Mouse (Mus musculus): ENCODE data around the gene Socs4. TPM values are rescaled to one million over a fixed set of nuclear protein-coding genes. Genes with fewer than 3 reads are reported as not detected.

The Socs4 gene
- polyA plus RNA-seq (2015; fragmentation: Nextera tagmentation; extraction: Ambion mirVana), result 3.7 TPM in 2 replicates

DNA sequence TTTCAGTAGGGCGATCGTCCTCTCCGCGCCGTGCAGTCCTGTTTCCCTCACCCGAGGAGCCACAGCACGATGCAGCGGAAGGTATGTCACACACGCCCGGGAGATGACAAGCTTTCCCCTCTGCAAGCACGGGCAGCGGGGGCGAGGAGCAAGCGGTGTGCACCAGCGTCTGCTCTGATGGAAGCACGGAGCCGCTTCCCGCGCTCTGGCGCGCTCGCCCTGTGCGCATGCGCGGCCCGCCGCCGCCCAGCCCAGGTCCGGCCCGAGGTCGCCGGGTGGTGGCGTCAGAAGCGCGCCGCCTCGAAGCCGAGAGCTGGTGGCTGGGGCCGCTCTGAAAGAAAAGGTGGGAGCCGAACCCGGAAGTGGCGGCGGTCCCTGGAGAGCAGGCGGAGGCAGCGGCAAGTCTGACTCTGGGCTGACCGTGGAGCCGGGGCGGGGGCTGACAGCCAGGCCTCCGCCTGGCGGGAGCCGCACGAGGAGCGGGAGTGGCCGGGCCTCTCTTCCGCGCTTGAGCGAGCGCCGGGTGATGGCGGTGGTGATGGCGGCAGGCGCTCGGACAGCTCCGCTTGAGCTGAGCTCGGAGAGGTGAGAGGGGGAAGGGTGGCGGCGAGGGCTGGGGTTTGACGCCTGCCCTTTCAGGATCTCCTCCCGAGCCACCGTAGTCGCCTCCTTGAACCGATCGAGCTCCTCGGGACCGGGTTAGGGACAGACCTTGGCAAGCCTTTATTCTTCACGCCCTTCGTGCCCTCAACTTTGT, at the start of gene Socs4, which contains the start of gene Wdhd1:
Socs4 (plus strand) TSS at position 295 of the 757 bp plus-strand sequence.
Wdhd1 (minus strand) TSS at position 221 of the 757 bp plus-strand sequence.
- Histone ChIP-seq H3K9me3 (no peaks in the 10 kb centered on the region), H3K4me2 (peak within 1 kb of the TSS; percentile 72), H3K4me3 (peak within 1 kb of the TSS; percentile 93), H3K4me1 (peaks cover 13% of the 10 kb centered on the region), H3K27ac (peak within 1 kb of the TSS; percentile 91), H3K27me3 (no peaks in the 10 kb centered on the region), H3K36me3 (peaks cover 11% of the 10 kb centered on the region), H3K9ac (peak within 1 kb of the TSS; percentile 92)
- ATAC-seq (ENCODE audit: insufficient number of reproducible peaks, insufficient read depth, low FRiP score, low TSS enrichment, low read depth), result peak; percentile 96
- WGBS, result under 1% methylated on average over 76 of the region's 77 CpGs

DNA sequence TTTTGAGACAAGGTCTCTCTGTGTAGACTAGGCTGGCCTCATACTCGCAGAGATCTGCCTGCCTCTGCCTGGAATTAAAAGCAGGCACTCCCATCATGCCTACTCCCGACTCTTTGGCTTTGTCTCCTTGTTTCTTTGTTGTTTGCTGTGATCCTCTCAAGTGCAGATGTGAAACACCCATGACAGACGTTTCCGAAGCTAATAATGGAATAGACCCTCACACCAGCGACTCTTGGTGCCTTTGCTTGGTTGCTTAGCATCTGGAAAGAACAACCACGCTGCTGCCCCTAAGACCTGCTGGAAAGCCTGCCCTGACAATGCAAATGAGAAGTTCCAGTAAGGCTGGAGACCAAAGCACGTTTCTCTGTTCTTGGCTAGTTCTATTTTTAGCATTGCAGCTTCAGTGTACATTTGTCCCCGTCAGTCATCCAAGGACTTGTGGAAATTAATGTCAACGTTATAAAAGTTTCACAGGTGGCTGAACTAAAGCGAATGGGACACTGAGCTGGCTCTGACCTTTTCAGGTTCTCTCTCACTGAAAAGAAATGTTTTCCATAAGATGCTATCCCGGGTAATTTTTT, 46.8 kb upstream of the Socs4 start:
- Histone ChIP-seq H3K4me3 (no peak overlapping the region), H3K4me2 (no peak overlapping the region), H3K9me3 (no peaks in the 10 kb centered on the region), H3K9ac (no peak overlapping the region), H3K27me3 (no peaks in the 10 kb centered on the region), H3K4me1 (no peaks in the 10 kb centered on the region), H3K27ac (no peak overlapping the region), H3K36me3 (no peaks in the 10 kb centered on the region)
- 77% methylated on average over 11 of the region's 11 CpGs for WGBS
- ATAC-seq (ENCODE audit: insufficient number of reproducible peaks, insufficient read depth, low FRiP score, low TSS enrichment, low read depth), result no peak

DNA sequence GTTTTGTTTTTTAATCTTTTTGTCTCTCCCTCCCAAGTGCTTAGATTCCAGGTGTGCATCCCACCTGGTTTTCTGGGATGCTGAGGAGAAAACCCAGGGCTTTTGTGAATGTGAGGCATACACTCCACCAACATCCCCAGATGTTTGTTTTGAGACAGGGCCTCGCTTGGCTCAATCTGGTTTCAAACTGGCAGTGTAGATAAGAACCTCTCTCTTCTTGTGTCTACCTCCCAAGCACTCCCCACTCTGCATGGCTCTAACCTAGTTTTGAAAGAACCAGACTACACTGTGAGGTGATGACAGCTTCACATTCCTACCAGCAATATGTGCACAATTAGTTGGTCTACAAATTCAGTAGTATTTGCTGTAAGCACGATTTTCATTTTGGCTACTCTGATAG, 43.1 kb upstream of the Socs4 start:
- Histone ChIP-seq H3K36me3 (no peaks in the 10 kb centered on the region), H3K27me3 (no peaks in the 10 kb centered on the region), H3K4me1 (no peaks in the 10 kb centered on the region), H3K4me3 (no peak overlapping the region), H3K9ac (no peak overlapping the region), H3K9me3 (0 out of 2 replicates have a peak, but pooled peaks cover 4% of the 10 kb centered on the region), H3K4me2 (no peak overlapping the region), H3K27ac (no peak overlapping the region)
- WGBS, result 70% methylated on average over 2 of the region's 2 CpGs
- ATAC-seq (ENCODE audit: insufficient number of reproducible peaks, insufficient read depth, low FRiP score, low TSS enrichment, low read depth), result no peak

DNA sequence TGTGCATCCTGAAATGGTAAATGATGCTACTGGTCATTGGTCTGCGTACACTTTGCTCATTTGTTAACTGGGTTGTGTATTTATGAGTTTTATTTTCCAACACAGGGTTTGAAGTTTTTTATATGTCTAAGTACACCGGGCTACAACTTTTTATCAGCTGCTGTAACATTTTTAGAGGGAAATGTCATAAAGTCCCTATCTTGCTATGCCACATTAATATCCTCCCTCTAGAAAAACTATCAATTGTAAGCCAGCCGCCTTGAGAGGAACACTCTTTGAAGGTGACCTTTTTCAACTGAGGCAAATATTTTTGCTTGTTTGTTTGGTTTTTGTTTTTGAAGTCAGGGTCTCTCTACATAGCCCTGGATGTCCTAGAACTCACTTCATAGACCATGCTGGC, 42.7 kb upstream of the Socs4 start:
- no peak for ATAC-seq (ENCODE audit: insufficient number of reproducible peaks, insufficient read depth, low FRiP score, low TSS enrichment, low read depth)
- H3K27me3 ChIP-seq, result no peaks in the 10 kb centered on the region
- no peak overlapping the region for H3K4me3 ChIP-seq
- no peak overlapping the region for H3K9ac ChIP-seq
- H3K4me1 ChIP-seq, result no peaks in the 10 kb centered on the region
- H3K27ac ChIP-seq, result no peak overlapping the region
- no peaks in the 10 kb centered on the region for H3K36me3 ChIP-seq
- H3K4me2 ChIP-seq, result no peak overlapping the region
- 0 out of 2 replicates have a peak, but pooled peaks cover 4% of the 10 kb centered on the region for H3K9me3 ChIP-seq
- 90% methylated on average over 3 of the region's 3 CpGs for WGBS

DNA sequence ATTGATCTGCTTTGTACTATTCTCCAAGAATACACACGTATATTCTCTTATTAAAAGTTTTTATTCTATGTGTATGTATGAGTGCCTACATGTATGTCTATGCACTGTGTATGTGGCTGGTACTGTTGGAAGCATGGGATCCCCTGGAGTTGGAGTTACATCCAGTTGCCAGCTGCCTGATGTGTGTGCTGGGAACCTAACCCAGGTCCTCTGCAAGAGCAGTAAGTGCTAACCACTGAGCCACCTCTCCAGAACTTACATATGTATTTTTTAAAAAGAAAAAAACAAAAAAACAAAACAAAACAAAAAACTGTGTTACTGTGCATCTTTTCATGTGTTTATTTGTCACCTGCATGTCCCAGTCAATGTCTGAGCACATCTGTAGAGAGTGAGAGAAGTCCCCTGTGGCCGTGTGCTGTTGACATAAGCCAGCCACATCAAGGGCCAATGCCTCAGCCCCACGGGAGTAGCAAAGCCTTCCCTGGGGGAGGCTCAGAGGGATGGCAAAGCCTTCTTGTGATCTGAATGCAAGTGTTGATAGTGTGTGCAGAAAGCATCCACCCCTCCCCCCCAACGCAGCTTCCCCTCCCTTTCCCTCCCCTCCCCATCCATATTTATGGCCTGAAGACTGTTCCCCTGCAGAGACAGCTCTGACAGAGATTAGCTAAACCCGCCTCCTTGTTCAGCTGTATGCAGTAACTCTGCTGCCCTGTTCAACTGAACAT, 42.0 kb upstream of the Socs4 start:
- no peak overlapping the region for H3K27ac ChIP-seq
- no peaks in the 10 kb centered on the region for H3K4me1 ChIP-seq
- no peak overlapping the region for H3K4me2 ChIP-seq
- H3K9me3 ChIP-seq, result 0 out of 2 replicates have a peak, but pooled peaks cover 4% of the 10 kb centered on the region
- no peak overlapping the region for H3K4me3 ChIP-seq
- H3K9ac ChIP-seq, result no peak overlapping the region
- no peaks in the 10 kb centered on the region for H3K36me3 ChIP-seq
- 73% methylated on average over 5 of the region's 5 CpGs for WGBS
- no peak for ATAC-seq (ENCODE audit: insufficient number of reproducible peaks, insufficient read depth, low FRiP score, low TSS enrichment, low read depth)
- no peaks in the 10 kb centered on the region for H3K27me3 ChIP-seq

DNA sequence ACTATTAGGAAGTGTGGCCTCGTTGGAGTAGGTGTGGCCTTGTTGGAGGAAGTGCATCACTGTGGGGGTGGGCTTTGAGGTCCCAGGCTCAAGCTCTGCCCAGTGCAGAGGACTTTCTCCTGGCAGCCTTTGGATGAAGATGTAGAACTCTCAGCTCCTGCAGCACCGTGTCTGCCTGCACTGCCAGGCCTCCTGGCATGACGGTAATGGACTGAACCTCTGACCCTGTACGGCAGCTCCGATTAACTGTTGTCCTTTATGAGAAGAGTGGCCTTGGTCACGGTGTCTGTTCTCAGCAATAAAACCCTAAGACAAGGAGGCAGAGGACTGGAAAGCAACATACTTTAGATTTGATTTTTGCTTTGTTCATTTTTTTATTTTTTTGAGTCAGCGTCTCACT, 40.2 kb upstream of the Socs4 start:
- Histone ChIP-seq H3K27ac (no peak overlapping the region), H3K36me3 (peaks cover 12% of the 10 kb centered on the region), H3K27me3 (no peaks in the 10 kb centered on the region), H3K9ac (no peak overlapping the region), H3K9me3 (0 out of 2 replicates have a peak, but pooled peaks cover 4% of the 10 kb centered on the region), H3K4me2 (no peak overlapping the region), H3K4me1 (no peaks in the 10 kb centered on the region), H3K4me3 (no peak overlapping the region)
- 90% methylated on average over 7 of the region's 7 CpGs for WGBS
- ATAC-seq (ENCODE audit: insufficient number of reproducible peaks, insufficient read depth, low FRiP score, low TSS enrichment, low read depth), result no peak

DNA sequence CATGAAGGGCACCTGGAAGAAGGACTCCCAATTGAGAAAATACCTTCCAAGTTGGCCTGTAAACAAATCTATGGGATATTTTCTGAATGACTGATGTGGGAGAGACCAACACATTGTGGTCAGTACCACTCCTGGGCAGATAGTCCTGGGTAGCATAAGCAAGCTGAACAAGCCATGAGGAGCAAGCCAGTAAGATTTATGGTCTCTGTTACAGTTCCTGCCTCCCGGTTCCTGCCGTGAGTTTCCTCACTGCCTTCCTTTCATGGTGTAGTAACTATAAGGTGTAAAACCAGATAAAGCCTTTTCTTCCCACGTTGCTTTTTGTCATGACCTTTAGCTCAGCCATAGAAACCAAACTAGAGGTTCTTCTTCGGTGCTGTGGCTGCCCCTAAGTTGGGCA, 39.4 kb upstream of the Socs4 start:
- 88% methylated on average over 4 of the region's 4 CpGs for WGBS
- no peak overlapping the region for H3K9ac ChIP-seq
- H3K4me1 ChIP-seq, result no peaks in the 10 kb centered on the region
- no peaks in the 10 kb centered on the region for H3K27me3 ChIP-seq
- H3K36me3 ChIP-seq, result peaks cover 14% of the 10 kb centered on the region
- H3K4me3 ChIP-seq, result no peak overlapping the region
- no peak overlapping the region for H3K4me2 ChIP-seq
- ATAC-seq (ENCODE audit: insufficient number of reproducible peaks, insufficient read depth, low FRiP score, low TSS enrichment, low read depth), result no peak
- 0 out of 2 replicates have a peak, but pooled peaks cover 4% of the 10 kb centered on the region for H3K9me3 ChIP-seq
- H3K27ac ChIP-seq, result no peak overlapping the region

DNA sequence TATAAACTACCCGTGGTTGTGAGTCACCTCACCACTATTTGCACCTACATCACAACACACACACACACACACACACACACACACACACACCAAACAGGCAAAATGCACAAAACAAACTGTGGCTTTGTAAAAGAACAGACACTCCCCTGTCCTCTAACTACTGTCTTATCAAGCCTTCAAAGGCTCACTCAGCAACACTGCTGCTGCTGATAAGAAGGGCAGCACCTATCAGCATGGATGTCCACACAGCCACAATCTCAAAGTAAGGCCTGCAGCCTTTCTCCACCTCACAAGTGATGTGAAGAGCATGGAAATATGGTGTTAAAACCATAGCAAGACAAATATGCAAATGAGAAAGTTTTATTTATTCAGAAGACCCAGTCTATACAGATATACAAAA, 36.1 kb upstream of the Socs4 start:
- no peak overlapping the region for H3K9ac ChIP-seq
- H3K27ac ChIP-seq, result no peak overlapping the region
- WGBS, result 81% methylated on average over 1 of the region's 1 CpGs
- no peak overlapping the region for H3K4me2 ChIP-seq
- no peak for ATAC-seq (ENCODE audit: insufficient number of reproducible peaks, insufficient read depth, low FRiP score, low TSS enrichment, low read depth)
- no peaks in the 10 kb centered on the region for H3K27me3 ChIP-seq
- H3K9me3 ChIP-seq, result 0 out of 2 replicates have a peak, but pooled peaks cover 2% of the 10 kb centered on the region
- no peak overlapping the region for H3K4me3 ChIP-seq
- H3K4me1 ChIP-seq, result no peaks in the 10 kb centered on the region
- peaks cover 36% of the 10 kb centered on the region for H3K36me3 ChIP-seq

DNA sequence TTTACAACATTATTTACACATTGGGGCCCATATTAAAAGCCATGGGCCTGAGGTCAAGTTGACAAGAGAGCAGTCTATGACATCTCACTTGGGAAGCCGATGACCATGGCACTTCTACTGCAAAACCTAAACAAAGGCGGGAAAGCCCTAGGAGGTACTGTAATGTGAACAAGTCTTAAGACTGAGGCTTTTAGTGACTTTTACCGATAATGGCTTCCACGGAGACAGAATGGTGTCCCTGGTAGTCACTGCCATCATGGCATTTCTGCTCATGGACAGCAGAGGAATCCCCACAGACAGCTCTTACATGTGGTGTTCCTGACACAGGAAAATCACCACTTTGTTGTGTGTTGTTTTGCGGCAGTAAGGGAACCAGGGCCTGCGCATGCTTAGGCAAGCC, 35.7 kb upstream of the Socs4 start:
- Histone ChIP-seq H3K9me3 (no peaks in the 10 kb centered on the region), H3K36me3 (peaks cover 40% of the 10 kb centered on the region), H3K4me1 (no peaks in the 10 kb centered on the region), H3K27ac (no peak overlapping the region), H3K9ac (no peak overlapping the region), H3K4me3 (no peak overlapping the region), H3K4me2 (no peak overlapping the region), H3K27me3 (no peaks in the 10 kb centered on the region)
- ATAC-seq (ENCODE audit: insufficient number of reproducible peaks, insufficient read depth, low FRiP score, low TSS enrichment, low read depth), result no peak
- 94% methylated on average over 6 of the region's 6 CpGs for WGBS

DNA sequence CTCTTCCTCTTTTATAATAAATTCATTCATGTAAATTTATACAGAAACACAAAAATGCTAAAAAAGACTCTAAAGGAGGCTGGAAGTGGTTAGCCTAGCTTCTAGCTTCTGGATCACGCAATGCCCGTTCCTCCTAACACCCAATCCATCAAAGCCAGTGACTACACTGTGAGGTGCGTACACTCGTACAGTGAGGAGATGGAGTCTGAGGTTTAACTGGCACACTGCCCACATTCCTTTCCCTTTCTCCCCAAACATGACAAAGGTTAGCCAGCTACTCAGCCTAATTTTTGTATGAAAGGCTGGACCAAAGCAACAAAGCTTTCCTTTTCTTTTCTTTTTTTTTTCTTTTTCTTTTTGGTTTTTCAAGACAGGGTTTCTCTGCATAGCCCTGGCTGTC, 34.0 kb upstream of the Socs4 start:
- Histone ChIP-seq H3K4me3 (no peak overlapping the region), H3K27ac (no peak overlapping the region), H3K36me3 (peaks cover 57% of the 10 kb centered on the region), H3K9me3 (no peaks in the 10 kb centered on the region), H3K4me1 (no peaks in the 10 kb centered on the region), H3K4me2 (no peak overlapping the region), H3K27me3 (no peaks in the 10 kb centered on the region), H3K9ac (no peak overlapping the region)
- ATAC-seq (ENCODE audit: insufficient number of reproducible peaks, insufficient read depth, low FRiP score, low TSS enrichment, low read depth), result no peak
- WGBS, result 48% methylated on average over 4 of the region's 4 CpGs

DNA sequence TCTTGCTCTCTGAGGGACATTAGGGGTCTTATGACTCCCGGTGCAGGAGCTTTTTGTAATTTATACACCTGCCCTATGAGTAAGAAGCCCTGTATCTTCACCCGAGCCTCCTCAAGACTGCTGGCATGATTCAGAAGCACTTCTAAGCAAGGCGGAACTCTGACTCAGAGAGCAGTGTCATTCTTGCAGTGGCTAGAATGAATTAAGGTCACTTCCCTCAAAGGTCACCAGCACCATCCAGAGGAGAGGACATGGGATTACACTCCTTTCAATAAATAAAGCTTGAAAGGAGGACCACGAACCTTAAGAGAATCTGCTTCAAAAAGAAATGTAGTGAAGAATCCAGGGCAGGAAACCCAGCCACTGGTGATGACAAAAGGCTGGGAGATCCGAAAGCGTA, 26.9 kb upstream of the Socs4 start:
- H3K4me3 ChIP-seq, result no peak overlapping the region
- no peak overlapping the region for H3K4me2 ChIP-seq
- no peak overlapping the region for H3K9ac ChIP-seq
- WGBS, result 88% methylated on average over 6 of the region's 6 CpGs
- H3K9me3 ChIP-seq, result no peaks in the 10 kb centered on the region
- H3K27ac ChIP-seq, result no peak overlapping the region
- no peaks in the 10 kb centered on the region for H3K4me1 ChIP-seq
- H3K36me3 ChIP-seq, result peaks cover 67% of the 10 kb centered on the region
- no peaks in the 10 kb centered on the region for H3K27me3 ChIP-seq
- ATAC-seq (ENCODE audit: insufficient number of reproducible peaks, insufficient read depth, low FRiP score, low TSS enrichment, low read depth), result no peak
